Mouse (Mus musculus) lung, adult 2 months (tissue): ENCODE data around the gene Barx2.

Experiments used
- CTCF ChIP-seq: fragments of 200-500 bp; IDR thresholded peaks from 2 replicates; pipeline ENCODE4 v1.5.1; 2011; ENCODE audit warnings: mild to moderate bottlenecking, low read length, control low read depth; ENCODE audit not compliant: insufficient read depth
- POLR2A ChIP-seq: fragments of 200-500 bp; IDR thresholded peaks from 2 replicates; pipeline ENCODE4 v1.6.1; 2011; ENCODE audit warnings: low read depth, mild to moderate bottlenecking, control low read depth, low read length, borderline replicate concordance; ENCODE audit errors: extremely low read depth

DNA sequence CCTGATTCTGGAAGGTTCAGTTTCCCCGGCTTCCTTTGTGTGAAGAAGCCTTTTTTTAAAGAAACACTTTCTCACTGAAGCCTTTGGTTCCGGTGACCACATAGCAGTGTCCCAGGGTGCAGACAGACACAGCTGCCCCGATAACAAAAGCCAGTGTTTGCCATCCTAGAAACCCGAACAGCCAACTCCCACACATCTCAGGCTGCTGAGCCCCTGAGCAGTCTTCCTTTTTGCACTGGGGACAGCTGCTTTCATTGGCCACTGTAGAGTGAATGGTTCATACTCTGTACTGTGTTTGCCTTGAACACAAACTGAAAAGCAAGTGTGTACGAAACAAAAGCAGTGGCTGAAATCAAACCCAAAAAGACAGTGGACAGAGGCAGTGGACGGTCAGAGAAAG lies 75.2 kb downstream of the Barx2 start:
- TF ChIP-seq CTCF (no peak), POLR2A (no peak)
